Mouse (Mus musculus) kidney, adult 11 months (tissue): Measurements from ENCODE around the gene Tecpr2.
"Not testable (repeated sequence)": the region's sequence is repeated elsewhere in the genome, so short reads cannot be mapped to it uniquely, and the experiment has no call there.

Source experiments
- DNase-seq: peaks from one replicate; pipeline ENCODE4 v3.0.0; 2022

Tecpr2 gene

DNA sequence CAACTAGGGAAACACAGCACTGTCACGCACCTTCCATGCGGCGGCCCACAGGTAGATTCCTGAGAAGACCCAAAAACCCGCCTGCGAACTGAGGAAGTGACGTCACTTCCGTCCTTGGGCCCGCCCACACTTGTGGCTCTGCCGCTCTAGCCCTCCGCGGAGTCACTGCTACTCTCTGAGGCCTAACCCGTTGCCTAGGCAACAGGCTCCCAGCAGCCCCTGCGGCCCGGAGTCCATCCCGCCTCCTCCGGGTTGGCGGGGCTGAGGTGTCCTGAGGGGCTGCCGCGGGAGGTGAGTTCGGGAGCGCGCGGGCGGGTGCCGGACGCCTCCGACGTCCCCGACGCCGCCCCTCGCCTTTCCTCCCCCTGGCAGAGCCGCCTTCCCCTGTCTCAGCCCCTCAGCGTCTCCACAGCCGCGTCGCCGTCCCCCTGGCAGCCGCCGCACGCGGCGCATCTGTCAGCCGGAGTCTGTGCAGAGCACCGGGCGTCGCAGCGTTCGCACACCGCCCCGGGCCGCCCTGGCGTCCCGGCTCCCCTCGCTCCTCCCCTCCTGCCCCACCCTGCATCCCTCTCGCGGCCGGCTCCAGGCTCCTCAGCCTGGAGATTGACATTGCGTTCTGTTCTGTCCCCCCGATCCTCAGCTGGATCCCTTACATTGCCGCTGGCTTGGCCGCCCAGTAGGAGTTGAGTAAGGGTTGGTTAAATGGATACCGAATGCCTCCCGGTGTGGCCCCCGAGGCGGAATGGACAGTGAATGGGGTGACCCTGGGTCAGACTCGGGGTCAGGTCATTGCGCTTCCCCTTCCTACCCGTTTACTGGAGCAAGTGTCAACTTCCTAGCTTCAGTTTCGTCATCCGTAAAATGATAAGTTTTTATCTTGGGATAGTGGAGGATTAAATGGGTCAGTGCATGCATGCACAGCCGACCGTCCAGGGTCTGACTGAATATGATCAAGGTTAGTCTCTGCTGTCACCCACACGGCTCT is at the start of gene Tecpr2, which contains the start of gene Cinp:
Gene Tecpr2 (plus strand): TSS at position 229 of the 985 bp plus-strand sequence.
Gene Cinp (minus strand): TSS at position 110 of the 985 bp plus-strand sequence.
- DNase-seq: peak; percentile 97

DNA sequence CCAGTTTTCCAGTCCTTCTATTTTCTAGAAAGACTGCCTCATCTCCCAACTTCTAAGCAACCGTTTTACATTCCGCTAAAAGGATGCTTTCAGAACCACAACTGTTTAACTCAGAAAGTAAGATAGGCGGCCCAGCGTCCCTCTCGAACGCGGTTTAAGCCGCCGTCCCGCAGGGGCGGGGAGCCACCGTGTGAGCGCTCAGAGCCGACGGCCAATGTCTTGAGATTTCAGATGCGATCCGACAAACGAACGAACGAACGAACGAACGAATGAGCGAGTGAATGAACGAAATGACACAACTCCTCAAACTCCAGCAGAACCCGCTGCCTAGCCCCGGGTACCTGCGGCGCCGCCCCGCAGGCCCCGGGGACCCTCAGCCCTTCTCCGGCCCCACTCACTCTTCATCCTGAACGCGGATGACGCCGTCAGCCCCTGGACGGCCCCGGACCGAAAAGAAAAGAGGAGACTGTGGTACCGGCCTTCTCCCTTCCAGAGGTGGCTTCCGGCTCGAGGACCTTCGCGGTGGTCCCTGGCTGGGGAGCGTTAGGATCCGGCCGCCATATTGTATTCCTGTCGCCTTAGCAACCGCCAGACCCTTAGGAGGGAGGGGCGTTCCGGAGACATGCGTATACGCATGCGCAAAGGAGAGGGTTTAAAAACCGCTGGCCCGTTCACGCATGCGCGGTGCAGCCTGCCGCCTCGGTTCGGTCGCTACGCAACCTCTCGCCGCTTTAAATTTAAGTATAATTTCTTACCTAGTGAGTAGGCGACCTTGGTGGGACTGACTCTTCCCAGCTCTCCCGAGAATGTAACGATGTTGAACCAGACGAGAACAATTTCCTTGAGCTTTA is 48.5 kb upstream of the Tecpr2 start, which contains the start of gene Mok:
Gene Mok (minus strand): TSS at position 592 of the 851 bp plus-strand sequence.
- peak; percentile 91 for DNase-seq

DNA sequence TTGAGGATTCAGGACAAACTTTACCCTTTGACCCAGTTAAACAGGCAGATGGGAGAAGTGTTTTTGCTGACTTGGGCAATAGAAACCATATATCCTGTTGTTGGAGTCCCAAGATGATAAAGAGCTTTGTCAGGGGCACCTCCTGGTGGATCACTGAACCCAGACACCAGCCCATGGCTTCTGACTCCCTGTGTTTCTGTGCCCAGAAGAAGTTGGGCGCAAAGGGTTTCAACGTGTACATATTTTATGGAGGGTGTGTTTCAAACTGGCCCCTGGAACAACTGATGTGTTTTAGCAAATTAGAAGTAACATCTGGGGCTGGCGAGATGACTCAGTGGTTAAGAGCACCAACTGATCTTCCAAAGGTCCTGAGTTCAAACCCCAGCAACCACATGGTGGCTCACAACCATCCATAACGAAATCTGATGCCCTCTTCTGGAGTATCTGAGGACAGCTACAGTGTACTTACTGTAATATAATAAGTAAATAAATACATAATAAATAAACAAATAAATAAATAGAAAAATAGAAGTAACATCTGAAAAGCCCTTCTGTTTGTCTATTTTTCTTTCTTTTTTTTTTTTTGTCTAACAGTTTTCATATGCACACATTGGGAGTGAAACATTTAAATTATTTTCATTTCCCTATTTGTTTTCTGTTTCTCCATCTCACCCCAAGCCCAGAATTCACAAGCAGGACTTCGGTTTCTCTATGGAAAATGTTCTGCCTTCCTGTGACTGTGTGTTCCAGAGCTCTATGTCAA is 47.2 kb upstream of the Tecpr2 start:
- no peak for DNase-seq

DNA sequence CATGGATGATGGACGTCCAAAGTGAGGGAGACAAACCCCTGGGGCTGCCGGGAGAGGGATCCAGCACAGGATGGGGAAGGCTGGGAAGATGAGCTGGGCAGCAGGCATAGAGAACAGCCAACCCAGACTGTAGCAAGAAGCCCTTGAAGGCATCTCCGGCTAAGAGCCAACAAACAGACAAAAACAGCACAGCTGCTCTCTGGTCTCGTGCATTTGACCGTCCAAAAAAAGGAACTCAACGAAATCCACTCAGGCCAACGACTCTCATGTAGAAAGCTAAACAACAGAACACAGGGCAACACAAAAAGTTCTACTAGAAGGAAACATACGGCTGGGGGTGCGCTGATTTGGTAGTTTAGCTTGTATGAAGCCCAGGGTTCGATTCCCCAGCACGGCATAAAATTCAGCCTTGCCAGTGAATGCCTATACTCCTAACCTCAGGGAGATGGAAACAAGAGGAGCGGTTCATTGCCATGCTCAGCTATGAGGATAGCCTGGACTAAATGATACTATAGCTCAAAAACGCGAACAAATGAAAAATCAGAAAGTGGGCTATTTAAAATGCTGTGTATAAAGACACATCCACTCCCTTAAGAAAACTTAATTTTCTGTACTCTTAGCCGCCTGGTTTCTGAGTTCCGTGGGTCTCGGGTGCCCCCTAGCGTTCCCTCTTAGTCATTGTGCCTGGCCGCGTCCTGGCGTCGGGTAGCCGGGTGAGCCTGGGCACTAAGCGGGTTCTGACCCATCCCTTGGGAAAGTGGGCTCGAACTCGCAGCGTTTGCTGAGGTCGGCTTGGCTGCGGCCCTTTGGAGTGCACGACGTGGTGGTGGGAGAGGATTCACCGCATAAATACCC is 45.6 kb upstream of the Tecpr2 start:
- peak; percentile 78 for DNase-seq

DNA sequence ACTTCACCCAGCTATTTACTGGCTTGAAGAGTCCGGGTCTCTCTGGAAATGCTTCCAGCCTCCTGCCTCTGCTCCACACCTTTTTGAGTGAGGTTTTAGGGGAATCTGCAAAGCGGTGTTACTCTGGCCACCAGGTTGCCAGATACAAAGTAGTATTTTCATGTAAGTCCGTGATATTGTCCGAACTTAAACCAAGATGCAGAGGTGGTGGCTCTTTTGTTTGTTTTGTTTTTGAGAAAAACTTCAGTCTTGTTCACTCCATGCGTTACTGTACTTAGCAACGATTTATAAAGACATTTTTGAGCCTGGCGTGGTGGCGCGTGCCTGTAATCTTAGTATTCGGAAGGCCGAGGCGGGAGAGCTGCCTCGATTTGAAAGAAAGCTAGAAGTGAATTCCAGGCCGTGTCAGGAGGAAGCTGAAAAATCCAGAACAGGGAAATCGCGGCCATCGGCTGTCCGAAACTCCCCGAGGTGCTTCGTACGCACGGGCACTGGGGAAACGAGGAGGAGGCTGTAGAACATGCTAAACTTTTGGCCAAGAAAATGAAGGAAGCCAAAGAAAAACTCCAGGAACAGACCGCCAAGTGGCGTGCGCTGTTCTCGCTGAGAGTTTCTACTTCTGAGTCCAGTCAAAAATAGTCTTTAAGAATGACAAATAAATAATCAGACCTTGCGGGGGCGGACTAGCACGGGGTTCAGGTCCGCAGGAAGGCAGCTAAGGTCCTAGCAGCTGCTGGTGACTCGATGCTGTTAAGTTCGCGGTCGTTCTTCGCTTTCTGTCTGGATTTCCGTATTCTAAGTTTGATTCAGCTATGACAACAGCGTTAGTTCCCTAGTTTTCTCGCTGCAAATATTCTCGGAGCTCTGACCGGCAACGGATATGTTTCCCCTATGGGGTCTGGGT is 44.6 kb upstream of the Tecpr2 start:
- no peak for DNase-seq

DNA sequence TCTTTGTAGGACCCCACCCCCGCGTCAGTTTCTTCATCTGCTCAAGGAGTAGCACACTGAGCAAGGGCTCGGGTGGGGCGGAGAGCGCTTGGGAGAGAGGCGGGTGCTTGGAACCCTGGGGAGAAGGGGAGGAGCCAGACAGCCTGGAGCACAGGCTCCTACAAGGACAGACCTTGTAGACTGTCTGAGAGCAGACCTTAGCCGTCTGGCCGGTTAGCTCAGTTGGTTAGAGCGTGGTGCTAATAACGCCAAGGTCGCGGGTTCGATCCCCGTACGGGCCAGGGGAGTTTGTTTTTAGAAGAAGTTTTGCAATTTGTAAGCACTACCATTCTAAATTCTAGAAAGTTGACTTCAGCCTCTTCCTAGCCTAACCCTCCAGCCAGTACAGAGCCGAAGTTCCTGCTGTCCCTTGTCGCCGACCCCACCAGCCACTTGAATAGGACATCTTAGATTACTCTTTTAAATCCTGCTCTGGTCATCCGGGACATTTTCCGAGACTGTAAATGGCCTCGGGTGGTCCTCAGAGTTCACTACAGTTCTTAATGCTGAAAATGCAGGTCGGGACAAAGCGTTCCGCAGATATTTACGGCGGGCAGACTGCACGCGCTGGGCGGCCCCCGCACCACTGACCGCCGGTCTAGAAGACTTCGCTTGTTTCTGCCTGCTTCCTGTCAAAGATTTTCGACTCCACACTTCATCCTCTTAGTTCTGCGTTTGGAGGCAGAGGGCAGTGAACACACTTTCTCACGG is 43.8 kb upstream of the Tecpr2 start:
- DNase-seq: peak; percentile 95

DNA sequence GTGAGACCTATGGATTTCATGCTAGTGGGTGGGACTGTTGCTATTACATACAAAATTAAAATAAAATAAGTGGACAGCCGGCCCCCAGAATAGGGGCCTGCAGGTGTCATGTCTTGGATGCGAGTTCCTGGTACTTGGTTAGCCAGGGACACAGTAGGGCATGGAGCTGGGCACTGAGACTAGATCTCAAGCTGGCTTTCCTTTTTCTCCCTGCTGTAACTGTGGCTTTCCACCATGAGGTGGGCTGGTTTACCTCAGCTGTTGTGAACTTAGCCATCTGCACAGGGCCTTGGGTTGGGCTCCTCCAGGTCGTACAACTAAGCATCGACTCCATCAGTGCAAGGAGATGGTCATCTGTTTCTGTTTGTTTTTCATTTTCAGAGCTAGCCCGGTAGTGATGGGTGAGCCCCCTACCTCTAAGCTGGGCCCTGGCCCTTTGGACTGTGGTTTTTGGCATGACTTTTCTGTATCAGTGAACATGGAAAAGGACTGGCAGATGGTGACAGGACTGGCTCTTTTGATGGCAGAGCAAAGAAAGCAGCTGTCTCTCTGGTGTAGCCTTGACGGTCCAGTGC is 42.8 kb upstream of the Tecpr2 start:
- no peak for DNase-seq

DNA sequence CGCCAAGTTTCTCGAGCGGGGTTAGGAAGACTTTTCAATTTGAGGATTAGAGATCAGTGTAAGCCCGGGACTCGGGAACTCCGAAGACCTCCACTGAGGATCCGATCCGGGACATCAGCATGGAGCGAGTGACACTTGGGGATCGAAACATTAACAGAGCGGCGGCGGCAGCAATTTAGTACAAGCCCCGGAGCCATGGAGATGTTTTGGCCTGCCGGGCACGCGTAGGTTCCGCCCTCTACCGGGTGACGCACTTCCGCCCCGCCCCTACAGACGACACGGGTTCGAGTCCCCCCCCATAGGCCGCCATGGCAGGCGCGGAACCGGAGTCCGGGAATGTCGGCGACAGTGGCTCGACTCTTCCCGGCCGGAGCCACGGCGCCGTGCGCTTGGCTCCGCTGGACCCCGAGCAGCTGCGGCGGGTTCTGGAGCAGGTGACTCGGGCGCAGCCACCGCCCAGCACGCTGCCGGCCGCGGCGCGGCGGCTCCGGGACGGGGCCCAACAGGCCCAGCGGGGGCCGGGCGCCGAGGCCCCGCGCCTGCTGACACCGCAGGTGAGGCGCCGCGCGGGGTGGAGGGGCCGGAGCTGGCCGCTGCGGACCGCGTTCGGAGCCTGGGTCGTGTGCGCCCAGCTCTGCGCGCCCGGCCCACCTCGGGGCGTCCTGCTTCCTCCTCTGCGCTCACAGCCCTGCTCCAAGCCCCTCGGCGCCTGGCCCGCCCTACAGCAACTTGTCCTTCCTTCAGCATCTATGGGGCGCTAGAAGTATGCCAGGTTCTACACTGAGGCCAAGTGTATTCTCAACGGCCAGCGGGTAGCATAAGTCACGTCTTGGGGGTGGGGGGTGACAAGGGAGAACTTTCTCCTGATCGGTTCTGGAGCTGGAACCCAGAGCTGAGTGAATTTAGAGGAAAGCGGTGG is 38.8 kb upstream of the Tecpr2 start, which contains the start of gene Zfp839:
Gene Zfp839 (plus strand): TSS at position 244 of the 919 bp plus-strand sequence.
- peak; percentile 81 for DNase-seq

DNA sequence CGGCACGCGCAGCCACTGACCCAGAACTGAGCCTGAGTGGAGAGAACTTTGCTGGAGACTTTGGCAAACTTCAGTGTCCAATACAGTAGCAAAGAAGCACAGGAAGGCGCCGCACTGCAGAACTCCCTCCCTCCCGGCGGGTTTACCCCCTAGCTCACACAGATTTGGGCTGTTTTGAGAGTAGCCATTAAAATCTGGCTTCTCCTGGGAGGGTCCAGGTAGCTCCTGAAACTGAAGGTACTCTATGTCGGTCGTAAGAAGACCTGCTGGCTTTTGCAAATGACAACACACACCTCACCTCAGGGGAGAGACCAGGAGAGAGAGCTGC is 38.2 kb upstream of the Tecpr2 start:
- peak; percentile 54 for DNase-seq

DNA sequence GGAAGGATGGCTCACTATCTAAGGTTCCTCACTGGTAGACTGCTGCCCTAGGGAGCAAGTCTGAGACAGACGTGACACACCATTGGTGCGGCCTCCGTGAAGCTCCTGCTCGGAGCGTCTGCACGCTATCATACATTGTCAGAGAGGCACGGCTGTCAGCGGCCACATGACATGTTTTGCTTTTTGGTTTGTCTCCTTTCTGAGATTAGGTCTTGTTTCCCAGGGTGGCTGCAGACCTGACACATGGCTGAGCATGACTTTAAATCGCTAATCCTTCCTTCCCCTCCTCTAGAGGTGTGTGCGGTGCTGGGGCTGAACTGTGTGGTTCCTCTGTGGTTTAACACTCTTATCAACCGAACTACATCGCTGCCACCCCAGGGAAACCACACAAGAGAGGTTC is 37.6 kb upstream of the Tecpr2 start:
- no peak for DNase-seq

DNA sequence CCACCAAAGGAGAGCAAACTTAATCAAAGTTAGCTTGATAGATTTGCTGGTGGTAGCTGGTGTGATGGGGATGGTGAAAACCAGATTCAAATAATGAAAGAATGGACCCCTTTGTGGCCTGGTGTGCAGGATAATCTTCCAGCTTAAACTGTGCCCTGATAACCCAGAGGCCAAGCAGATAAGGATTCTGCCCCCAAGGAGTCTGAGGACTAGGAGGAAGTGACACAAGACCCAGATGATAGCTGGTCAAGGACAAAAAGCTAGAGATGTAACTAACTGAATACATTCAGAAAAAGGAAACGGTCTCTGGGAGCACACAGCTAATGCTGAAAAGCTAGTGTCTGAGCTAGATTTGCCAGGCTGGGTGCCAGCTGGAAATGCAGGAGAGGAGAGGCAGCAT is 37.1 kb upstream of the Tecpr2 start:
- no peak for DNase-seq

DNA sequence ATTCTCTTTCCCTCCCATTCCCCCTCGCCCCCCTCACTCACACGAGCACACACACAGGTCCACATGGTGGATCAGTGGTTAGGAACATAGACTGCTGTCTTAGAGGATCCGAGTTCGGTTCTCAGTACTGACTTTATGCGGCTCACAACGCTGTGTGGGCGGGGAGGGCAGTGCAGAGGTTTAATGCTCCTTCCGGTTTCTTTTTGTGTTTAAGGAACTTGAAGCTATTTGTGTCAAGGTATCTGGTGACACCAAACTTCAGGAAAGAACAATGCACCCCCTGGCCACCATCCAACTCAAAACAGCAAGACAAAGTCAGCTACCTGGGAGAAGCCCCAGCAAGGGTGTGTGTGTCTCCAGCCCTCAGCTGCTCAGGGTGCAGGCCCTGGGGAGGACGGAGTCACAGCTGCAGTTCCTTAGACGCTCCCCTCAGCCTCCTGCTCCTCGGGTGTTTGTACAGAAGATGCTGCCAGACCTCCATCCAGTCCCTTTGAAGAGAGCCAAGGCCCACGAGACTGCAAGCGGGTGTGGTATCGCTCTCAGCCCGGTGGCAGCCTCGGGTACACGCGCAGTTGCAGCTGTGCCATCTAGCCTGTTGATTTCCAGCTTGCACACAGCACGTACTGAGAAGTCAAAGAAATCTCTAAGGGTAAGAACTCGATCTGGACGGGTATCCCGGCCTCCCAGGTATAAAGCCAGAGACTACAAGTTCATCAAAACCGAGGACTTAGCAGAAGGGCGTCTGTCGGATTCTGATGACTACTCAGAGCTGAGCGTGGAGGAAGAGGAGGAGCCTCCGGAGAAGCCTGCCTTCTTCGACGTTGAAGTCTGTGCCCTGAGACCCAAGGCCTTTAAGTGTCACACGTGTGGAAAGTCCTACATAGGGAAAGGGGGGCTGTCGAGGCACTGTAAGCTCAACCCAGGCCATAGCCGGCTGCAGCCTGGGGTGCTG is 34.0 kb upstream of the Tecpr2 start:
- no peak for DNase-seq

DNA sequence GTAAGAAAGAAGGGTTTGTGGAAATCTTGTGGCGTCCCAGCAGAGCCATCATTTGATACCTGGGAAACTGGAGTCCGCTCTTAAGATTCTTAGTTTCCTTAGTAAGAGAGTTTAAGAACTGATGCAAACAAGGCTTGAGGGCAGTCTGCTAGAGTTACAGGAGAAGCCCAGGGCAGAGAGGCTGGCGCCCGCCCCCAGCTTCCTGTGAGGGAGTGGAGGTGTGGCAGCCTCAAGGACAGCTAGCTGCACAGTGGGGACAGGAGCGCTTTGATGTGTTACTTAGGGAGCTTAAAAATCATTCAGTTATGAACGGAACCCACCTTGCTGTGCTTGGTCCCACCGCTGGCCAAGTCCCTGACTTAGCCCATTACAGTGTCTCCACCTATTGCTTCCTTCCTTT is 31.9 kb upstream of the Tecpr2 start:
- DNase-seq: no peak

DNA sequence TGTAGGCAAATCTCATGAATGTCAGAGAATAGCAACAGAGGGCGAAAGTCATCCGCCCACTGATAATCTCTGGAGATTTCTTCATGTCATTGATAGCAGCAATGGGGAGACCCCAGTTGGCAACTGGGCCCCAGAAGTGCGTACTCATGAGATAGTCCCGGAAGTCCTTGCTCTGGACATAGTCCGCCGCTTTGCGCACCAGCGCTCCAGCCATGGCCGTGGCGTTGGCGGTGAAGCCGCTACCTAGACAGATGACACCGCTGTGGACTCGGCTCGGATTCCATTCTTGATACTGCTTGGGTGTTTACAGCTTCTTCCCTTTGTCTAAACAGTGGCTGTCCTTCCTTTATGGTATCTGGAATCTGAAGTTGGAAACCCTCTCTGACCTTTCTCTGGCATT is 30.4 kb upstream of the Tecpr2 start:
- not testable (repeated sequence) for DNase-seq

DNA sequence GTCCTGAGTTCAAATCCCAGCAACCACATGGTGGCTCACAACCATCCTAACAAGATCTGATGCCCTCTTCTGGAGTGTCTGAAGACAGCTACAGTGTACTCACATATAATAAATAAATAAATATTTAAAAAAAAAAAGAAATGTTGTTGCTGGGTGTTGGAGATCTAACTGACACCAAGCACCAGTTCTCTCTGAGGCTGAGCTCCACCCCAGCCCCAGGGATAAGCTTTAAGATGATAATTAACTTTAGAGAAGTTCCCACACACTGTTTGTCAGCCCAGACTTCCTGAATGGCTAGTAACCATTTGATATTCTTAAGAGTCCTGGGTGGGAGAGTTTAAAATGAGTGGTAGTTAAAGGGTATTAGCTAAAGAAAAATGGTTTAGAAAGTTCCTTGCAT is 28.8 kb upstream of the Tecpr2 start:
- DNase-seq: no peak

DNA sequence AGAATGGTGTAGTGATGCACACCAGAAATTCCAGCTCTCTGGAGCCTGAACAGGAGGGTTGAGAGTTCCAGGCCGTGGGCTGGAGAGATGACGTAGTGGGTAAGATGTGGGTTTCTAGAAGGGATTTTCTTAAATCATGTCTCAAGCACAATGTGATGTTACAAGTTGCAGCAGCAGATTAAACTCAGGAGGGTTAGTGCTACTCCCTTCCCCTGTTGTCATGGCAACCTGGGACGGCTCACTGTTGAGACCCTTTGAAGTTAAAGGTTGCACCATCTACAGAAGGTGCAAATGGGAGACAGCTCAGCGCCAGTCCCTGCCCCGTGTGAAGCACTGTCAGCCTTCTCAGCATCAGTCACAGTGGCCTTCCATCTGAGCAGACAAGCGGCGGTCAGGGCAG is 27.8 kb upstream of the Tecpr2 start:
- DNase-seq: no peak

DNA sequence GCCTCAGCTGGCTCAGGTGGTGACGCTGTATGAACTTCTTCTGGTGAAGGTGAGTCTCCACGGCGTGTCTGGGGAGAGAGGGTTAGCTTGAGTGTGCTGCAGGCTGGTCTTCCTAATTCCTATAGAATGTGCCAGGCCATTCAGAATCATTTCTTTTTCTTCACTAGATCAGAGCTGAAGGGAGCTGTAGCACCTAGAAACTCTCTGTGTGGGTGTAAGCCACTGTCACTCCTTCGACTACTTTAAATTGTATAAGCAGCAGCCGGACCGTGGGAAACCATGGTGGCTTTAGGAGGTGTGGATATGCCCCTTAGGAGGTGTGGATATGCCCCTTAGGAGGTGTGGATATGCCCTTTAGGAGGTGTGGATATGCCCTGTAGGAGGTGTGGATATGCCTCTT is 25.1 kb upstream of the Tecpr2 start:
- DNase-seq: no peak
